Mouse (Mus musculus): ENCODE data around the gene Alkbh4. TPM values are rescaled to one million over a fixed set of nuclear protein-coding genes. Genes with fewer than 3 reads are reported as not detected.

Gene Alkbh4
- total and polyA plus RNA-seq, 3 experiments, result 5.3 to 6.4 (median 6.2) TPM

GRCm38 (mm10) chr5:136165246-136165645 is 29.3 kb downstream of the Alkbh4 start:
- DNase-seq, result no peak
- Histone ChIP-seq H3K27me3 (ENCODE audit: control insufficient read depth, insufficient read depth, low read length) (no peaks in the 10 kb centered on the region), H3K36me3 (ENCODE audit: control insufficient read depth, insufficient read depth, low read length) (no peaks in the 10 kb centered on the region), H3K4me3 (no peak overlapping the region), H3K4me1 (ENCODE audit: control insufficient read depth, insufficient read depth, low read length) (peaks cover 2% of the 10 kb centered on the region; the same call in 1 of the 2 replicates), H3K9ac (ENCODE audit: low read depth, low read length) (no peak overlapping the region), H3K27ac (no peak overlapping the region), H3K79me2 (replicated peaks; ENCODE audit: control insufficient read depth, insufficient read depth, low read length) (no peaks in the 10 kb centered on the region)
- intact Hi-C loops (cut with DNase I), result no loop called here
- TF ChIP-seq CTCF (IDR thresholded peaks at IDR 0.05), result no peak
- TF ChIP-seq EP300 (IDR thresholded peaks at IDR 0.05; ENCODE audit: insufficient read depth, low read depth, low read length), result no peak
- TF ChIP-seq POLR2A (IDR thresholded peaks at IDR 0.05; ENCODE audit: insufficient read depth, low read depth, low read length), result no peak
- 71% methylated on average over 8 of the region's 8 CpGs for WGBS

DNA sequence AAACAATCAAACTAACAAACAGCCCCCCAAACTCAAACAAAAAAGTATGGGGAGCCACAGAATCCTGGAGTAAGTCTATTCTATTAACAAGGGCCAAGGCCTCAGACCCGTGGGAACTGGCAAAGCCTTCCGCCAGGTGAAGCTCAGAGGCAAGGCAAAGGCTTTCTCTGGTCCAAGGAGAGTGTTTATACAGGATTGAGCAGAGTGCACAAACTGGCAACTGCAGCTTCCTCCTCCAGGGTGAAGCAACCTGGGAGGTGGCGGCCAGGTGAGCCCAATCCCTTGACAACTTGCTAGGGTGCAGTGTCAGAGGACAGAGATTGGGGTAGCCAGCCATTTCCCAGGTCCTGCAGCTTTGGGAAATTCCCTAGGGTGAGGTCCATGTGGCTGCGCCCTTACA is 31.4 kb downstream of the Alkbh4 start:
- Histone ChIP-seq H3K27ac (no peak overlapping the region), H3K9ac (ENCODE audit: low read depth, low read length) (no peak overlapping the region), H3K4me3 (no peak overlapping the region), H3K36me3 (ENCODE audit: control insufficient read depth, insufficient read depth, low read length) (no peaks in the 10 kb centered on the region), H3K27me3 (ENCODE audit: control insufficient read depth, insufficient read depth, low read length) (no peaks in the 10 kb centered on the region), H3K4me1 (ENCODE audit: control insufficient read depth, insufficient read depth, low read length) (peaks cover 5% of the 10 kb centered on the region), H3K79me2 (replicated peaks; ENCODE audit: control insufficient read depth, insufficient read depth, low read length) (no peaks in the 10 kb centered on the region)
- intact Hi-C loops (cut with DNase I), result no loop called here
- 93% methylated on average over 4 of the region's 4 CpGs for WGBS
- DNase-seq, result no peak
- TF ChIP-seq EP300 (IDR thresholded peaks at IDR 0.05; ENCODE audit: insufficient read depth, low read depth, low read length) (no peak), POLR2A (IDR thresholded peaks at IDR 0.05; ENCODE audit: insufficient read depth, low read depth, low read length) (no peak), CTCF (IDR thresholded peaks at IDR 0.05) (no peak)

- no peaks in the 10 kb centered on the region for H3K27me3 ChIP-seq (ENCODE audit: control insufficient read depth, insufficient read depth, low read length)
- 96% methylated on average over 3 of the region's 3 CpGs for WGBS
- H3K9ac ChIP-seq (ENCODE audit: low read depth, low read length), result no peak overlapping the region
- peak; percentile 42 for TF ChIP-seq CTCF (IDR thresholded peaks at IDR 0.05)
- TF ChIP-seq EP300 (IDR thresholded peaks at IDR 0.05; ENCODE audit: insufficient read depth, low read depth, low read length), result no peak
- H3K4me1 ChIP-seq (ENCODE audit: control insufficient read depth, insufficient read depth, low read length), result peaks cover 5% of the 10 kb centered on the region
- intact Hi-C loops (cut with DNase I), result no loop called here
- no peaks in the 10 kb centered on the region for H3K36me3 ChIP-seq (ENCODE audit: control insufficient read depth, insufficient read depth, low read length)
- H3K79me2 ChIP-seq (replicated peaks; ENCODE audit: control insufficient read depth, insufficient read depth, low read length), result no peaks in the 10 kb centered on the region
- H3K4me3 ChIP-seq, result no peak overlapping the region
- H3K27ac ChIP-seq, result no peak overlapping the region
- DNase-seq, result no peak
These were observed 32.1 kb downstream of the Alkbh4 start for GRCm38 (mm10) chr5:136168071-136168470.

- WGBS, result 13% methylated on average over 15 of the region's 15 CpGs
- intact Hi-C loops (cut with DNase I), result loop anchor here (2.0 kb wide), 1 partner anchor 33 kb away; the partner anchor contains the start of genes Alkbh4 and Lrwd1
These were observed 33.9 kb downstream of the Alkbh4 start for GRCm38 (mm10) chr5:136169626-136170511.

GRCm38 (mm10) chr5:136170512-136171362 is 34.8 kb downstream of the Alkbh4 start, which contains the start of gene Orai2:
TSS of gene Orai2 (minus strand) at chr5:136170713.
- Histone ChIP-seq H3K27me3 (ENCODE audit: control insufficient read depth, insufficient read depth, low read length) (no peaks in the 10 kb centered on the region), H3K4me1 (ENCODE audit: control insufficient read depth, insufficient read depth, low read length) (peaks cover 5% of the 10 kb centered on the region), H3K27ac (no peak within 1 kb of the TSS; the same call in 1 of the 2 replicates), H3K79me2 (replicated peaks; ENCODE audit: control insufficient read depth, insufficient read depth, low read length) (no peaks in the 10 kb centered on the region), H3K36me3 (ENCODE audit: control insufficient read depth, insufficient read depth, low read length) (no peaks in the 10 kb centered on the region), H3K4me3 (peak within 1 kb of the TSS; percentile 60), H3K9ac (ENCODE audit: low read depth, low read length) (peak within 1 kb of the TSS; percentile 72)
- TF ChIP-seq EP300 (IDR thresholded peaks at IDR 0.05; ENCODE audit: insufficient read depth, low read depth, low read length) (no peak), POLR2A (IDR thresholded peaks at IDR 0.05; ENCODE audit: insufficient read depth, low read depth, low read length) (no peak), CTCF (IDR thresholded peaks at IDR 0.05) (no peak)
- peak; percentile 85 to 89 for DNase-seq
- intact Hi-C loops (cut with DNase I), result loop anchor here (2.0 kb wide), 1 partner anchor 34 kb away; the partner anchor contains the start of genes Alkbh4 and Lrwd1
- 5% methylated on average over 49 of the region's 49 CpGs for WGBS

More at GRCm38 (mm10) chr5:136169626-136170511, 33.9 kb downstream of the Alkbh4 start:
- H3K79me2 ChIP-seq (replicated peaks; ENCODE audit: control insufficient read depth, insufficient read depth, low read length), result no peaks in the 10 kb centered on the region
- peak overlapping the region; percentile 60 for H3K4me3 ChIP-seq
- no peaks in the 10 kb centered on the region for H3K27me3 ChIP-seq (ENCODE audit: control insufficient read depth, insufficient read depth, low read length)
- H3K36me3 ChIP-seq (ENCODE audit: control insufficient read depth, insufficient read depth, low read length), result no peaks in the 10 kb centered on the region
- TF ChIP-seq POLR2A (IDR thresholded peaks at IDR 0.05; ENCODE audit: insufficient read depth, low read depth, low read length) (no peak), EP300 (IDR thresholded peaks at IDR 0.05; ENCODE audit: insufficient read depth, low read depth, low read length) (no peak), CTCF (IDR thresholded peaks at IDR 0.05) (no peak)
- no peak overlapping the region; the same call in 1 of the 2 replicates for H3K27ac ChIP-seq
- peak overlapping the region; percentile 72 for H3K9ac ChIP-seq (ENCODE audit: low read depth, low read length)
- DNase-seq, result peak in 1 of 2 experiments; percentile 52
- H3K4me1 ChIP-seq (ENCODE audit: control insufficient read depth, insufficient read depth, low read length), result peaks cover 5% of the 10 kb centered on the region

Measured in heart, adult 2 months (tissue).